Mouse (Mus musculus): ENCODE results near the gene Fbln2.

Gene Fbln2

DNA sequence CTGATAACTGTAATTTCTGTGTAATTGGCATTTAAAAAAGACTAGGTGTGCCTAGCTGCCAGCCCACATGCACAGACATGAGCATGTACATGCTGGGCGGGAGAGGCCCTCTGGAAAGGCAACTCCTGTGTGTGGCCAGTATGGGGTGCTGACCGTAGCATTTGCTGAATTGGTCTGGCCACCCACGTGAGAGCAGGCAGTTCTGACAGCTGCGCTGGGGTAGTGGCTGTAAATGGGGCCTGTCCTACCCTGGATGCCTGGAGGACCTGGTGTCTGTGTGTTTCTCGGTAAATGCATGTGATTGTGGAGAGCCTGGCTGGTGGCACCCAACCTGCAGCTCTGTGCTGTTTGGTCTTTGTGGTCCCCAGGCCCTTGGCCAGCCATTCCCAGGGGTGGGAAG is 69.5 kb downstream of the Fbln2 start:
- peak; percentile 28 for DNase-seq

DNA sequence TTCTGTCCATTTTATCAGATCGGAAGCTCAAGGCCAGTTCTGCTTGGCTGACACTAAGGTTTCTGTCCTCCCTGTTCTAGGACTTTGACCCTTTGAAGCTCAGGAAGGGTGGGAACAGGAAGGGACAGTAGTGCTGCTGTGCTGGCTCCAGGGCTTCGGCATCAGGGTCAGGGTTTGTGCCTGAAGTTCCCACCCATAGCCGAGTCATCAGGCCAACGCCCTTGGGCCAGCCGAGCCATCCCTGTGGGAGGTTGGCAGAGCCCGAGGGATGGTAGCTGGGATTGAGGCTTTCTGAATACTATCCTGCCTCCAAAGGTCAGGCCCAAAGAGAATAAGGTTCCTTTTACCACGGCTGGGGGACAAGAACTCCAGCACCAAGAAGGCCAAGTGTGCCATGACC is 70.8 kb downstream of the Fbln2 start:
- DNase-seq, result no peak

DNA sequence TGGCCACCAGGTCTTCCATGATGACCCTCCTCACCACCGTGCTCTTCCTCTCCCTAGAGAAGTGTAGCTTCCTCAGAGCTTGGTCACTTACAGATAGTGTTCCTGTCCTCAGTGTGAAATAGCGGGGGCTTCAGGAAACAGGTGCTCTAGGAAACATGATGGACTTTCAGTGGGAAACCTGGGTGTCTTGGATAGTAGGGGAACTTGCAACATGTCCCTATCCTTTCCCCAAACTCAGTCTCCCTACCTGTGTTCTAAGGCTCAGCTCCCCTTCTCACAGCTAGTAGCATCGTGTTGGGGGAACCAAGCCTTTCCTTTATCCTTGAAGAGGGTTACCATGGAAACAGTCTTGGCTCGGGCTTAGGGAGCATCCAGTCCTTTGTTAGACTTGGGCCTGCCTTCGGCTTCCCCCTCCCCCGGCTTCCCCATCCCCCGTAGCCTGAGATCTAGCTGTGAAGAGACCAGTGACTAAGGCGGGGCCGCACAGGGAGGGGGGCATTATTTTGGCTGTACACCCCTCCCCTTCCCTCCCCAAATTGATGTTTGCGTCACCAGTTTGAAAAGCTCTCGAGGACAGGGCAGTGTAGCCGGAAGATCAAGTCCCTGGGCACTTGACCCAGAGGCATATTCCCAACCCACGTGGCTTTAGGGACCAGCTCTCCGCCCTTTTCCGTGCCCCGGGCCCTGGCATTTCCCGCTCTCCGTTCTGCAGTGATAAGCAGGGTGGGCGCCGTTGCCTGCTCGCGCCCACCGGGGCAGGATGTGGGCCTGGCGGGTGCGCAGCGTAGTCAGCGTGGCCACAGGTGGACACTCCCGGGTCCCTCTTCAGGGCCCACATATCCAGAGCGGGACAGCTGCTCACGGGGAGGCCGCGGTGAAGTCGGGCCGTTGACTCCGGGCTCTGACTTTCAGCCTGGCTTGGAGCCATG is 72.5 kb downstream of the Fbln2 start:
- peak; percentile 65 for DNase-seq

DNA sequence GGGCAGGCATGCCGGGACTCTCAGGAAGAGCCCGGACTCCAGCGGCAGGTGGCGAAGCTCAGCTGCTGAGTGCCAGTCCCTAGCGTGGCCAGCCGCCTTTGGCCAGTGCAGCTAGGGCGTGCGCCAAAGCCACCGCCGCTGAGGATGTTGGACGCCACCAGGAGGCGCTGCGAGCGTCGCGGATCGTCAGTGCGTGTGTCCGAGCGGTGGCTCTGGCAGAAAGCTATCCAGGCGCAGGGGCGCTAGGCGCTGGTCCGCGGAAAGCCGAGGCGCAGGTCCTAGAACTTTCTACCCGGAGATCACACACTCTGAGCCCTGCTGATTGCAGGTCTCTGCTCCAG is 73.2 kb downstream of the Fbln2 start:
- peak; percentile 92 for DNase-seq

DNA sequence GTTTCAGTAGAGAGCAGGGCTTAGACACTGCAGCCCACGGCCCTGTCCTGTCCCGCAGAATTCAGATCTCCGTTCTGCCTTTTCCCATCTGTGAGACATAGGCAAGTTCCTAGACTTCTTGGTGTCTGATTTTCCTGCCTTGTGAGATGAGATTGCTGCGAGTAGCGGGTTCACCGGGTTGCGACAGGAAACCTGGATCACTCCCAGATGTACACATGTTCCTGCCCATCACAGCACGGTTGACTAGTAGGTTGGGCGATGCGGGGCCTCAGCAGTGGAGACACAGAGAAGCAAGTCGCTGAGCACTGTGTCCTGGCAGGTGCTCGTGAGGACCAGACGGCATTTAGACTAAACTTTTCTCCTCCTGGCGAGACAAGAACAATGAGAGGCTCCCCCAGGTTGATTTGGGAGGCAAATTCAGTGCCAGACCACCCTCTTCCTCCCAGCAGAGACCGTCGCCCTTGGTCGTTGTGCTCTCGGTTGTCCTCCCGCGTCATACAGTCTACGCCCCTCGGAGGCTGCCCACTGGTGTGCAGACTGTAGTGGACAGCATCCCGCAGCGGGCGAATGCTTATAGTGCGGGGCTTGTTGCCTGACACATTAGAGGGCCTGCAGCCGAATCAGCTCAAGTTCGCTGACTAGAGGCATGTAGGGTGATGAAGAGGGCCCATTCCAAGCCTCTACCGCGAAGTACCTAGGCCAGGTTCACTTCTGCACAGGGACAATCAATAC is 73.7 kb downstream of the Fbln2 start:
- no peak for DNase-seq

DNA sequence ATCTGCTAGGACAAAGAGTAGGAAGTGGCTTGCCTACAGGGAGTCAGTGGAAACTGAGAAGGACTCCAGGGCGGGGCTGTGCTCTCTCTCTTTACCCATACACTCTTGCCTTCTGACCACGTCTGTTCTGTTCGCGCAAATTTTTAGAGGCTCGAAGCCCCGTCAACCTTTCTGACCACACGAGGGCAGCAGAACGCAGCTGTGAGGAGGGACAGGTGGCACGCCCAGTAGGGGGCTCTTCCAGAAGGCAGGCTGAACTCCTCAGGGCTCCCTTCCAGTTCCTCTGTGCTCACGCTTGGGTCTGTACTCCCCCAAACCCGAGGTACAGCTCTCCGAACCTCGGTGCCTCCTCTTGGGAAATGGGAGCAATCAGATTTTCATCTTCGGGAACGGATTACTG is 74.4 kb downstream of the Fbln2 start:
- peak; percentile 96 for DNase-seq

DNA sequence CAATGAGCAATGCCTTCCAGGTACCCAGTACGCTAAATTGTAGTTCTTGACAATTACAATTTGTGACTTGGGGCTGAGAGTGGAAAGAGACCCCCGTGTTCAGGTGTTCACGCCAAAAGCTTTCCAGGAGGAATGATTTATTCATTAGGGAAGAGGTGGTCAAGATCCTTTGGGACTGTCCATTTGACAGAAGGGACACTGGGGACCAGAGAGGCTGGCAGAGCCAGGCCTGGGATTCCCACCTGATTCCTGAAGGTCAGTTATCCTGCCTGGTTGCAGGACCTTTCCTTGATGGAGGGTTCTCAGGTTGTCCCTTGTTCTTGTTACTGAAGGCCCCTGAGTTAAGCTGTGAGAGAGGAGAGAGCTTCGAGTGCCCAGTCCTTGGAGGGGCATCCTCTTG is 74.9 kb downstream of the Fbln2 start:
- peak; percentile 63 for DNase-seq

DNA sequence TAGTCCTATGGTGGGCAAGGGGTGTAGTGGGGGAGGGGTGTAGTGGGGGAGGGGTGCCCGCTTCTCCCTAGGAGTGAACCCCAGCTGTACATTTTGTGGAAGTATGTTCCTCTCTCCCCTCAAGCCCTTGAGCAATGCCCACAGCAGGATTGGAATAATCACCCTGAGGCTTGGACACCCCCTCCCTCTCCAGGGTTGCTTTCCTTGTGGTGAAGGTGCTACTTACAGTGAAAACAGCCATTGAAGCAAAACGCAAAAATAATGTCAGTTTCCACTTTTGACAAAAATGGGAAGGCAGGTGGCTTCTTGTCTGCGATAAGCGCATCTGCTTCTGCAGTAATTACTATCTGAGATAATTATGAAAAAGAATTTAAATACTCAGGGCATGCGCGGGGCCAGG is 75.4 kb downstream of the Fbln2 start:
- no peak for DNase-seq

DNA sequence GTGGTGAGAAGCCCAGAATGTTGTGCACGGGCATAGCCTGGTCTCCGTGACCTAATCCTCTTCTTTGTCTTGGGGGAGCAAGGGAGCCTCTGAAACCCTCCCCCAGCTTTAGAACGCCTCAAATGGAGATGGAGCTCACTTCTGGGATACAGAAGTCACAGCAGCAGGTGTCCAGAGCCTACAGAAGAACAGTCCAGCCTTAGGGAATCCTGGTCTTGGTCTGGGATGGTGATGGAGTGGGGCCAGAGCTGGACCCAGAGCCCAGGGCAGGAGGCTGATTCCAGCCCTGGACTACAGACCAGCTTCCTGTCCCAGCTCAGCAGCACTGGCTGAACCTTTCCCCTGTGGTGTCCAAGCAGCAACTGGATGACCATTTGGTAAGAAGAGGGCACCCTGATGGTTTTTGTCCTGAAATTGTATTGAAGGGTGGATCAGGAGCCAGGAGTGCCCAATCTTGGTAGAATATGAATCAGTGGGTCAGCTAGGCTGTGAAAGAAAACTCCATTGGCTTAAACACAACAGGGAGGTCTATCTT is 76.1 kb downstream of the Fbln2 start:
- DNase-seq, result peak; percentile 60

DNA sequence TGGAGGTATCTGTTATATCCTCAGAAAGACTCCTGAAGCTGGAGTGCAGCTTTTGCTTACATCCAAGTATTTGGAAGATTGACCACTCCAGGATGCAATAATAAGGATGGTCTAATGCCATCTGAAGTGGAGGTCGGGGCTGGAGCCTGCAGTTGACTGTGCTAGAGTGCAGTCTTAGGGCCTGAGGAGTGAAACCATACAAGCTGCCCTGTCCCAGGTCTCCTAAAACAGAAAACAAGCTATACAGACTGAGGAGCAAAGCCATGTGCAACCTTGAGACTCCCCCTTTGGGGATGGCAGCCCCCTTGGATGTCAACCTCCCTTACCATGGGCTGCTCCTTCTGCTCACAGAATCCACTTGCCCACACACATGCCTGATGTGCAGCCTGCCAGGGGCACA is 76.7 kb downstream of the Fbln2 start:
- no peak for DNase-seq

DNA sequence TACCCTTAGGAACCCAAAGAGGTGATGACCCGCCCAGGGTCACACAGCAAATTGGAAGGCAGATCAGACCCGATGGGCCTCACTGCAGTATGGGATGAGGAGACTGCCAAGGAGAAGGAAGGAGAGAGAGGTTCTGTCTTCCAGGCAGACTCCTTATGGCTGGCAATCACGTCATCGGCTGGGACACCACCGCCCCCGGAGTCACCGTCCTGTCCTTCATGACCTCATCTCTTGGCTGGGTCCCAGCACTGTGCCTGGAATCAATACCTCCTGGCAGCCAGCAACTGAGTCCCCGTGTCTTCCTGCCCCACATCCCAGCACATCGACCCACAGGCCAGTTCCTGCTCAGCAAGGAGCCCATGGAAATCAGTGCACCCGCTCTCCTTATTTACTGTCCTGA is 78.7 kb downstream of the Fbln2 start:
- peak; percentile 83 for DNase-seq

DNA sequence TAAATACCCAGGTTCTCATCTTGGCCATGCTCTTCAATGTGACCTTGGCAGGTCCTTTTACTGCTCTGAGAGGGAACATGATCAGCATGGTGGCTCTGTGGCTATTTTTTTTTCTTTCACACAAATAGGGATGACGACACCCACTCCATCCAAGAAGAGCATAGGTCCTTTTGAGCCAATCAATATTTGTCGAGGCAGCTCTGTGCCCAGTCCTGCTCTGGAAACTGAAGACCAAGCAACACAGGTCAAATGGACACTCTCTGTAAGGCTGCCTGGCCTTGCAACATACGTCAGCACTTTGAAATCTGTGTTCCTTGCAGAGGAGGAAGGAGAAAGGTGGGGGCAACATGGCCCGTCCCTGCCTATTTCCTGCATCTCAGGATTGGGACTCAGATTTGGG is 83.2 kb downstream of the Fbln2 start:
- DNase-seq, result no peak

DNA sequence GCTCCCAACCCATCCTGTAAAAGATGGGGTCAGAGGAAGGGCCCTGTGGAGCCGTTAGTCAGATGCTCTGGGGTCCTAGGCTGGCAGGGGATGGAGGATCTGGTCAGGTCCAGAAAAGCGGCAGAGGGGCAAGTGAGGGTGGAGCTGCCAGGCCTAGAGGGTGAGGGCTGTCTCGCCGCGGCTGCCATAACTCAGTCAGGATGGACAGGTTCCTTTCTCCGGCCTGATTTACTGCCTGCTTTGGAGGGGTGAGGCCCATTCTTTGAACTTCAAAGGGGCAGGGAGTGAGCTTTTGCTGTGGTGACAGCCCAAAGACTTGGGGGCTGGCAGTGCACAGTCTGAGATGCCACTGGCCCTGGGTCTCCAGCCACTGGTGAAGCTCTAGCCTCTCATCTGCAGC is 86.6 kb downstream of the Fbln2 start:
- no peak for DNase-seq

DNA sequence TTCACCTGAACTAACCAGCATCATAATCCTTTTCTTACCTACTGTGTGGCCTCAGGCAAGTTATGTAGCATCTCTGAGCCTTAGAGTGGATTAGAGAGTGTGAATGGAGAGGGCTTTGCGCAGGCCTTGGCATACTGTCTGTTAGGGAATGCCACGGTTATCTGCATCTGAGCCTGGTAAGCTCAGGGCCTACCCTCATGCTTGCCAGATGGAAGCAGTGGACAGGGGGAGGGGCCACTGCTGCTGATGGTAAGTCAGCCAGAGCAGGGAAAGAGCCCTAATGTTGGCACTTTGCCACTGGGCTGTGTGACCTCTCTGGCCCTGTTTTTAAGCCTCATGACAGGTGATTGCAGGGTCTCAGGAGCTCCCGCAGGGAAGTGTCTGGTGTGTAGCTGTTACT is 87.8 kb downstream of the Fbln2 start:
- DNase-seq, result no peak

DNA sequence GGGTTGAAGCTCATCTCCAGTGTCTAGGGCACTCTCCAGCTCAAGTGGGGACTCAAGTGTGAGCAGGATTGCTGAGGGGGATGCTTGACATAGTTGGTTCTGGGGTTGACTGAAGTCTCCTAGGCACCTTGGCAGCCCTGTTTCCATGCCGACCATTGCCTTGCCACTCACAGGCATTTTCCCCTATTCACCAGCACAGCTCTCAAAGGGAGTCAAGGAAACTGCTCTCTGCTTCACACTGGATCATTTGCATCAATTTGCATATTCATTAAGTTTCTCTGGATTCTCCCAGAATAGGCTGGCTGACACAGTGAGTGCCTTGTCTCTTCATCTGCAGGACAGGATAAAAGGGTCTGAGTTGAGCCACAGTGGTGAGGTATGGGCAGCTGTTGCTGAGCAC is 89.6 kb downstream of the Fbln2 start:
- no peak for DNase-seq

DNA sequence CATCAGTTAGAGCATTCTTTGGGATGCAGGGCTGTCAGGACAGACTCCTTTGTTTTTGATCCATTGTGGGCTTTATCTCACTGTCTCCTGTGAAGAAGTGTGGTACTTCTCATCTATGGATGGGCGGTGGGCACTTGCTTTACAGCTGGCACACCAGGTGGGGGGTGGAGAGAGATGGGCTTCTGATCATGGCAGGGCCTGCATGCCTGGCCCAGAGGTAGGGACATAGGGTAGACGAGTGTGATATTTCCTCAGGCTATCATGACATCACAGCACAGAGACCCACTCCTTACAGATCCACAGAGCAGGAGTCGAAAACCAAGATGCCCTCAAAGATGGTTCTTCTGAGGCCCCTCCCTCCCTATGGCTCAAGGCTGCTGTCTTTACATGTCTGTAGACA is 90.1 kb downstream of the Fbln2 start:
- DNase-seq, result no peak

DNA sequence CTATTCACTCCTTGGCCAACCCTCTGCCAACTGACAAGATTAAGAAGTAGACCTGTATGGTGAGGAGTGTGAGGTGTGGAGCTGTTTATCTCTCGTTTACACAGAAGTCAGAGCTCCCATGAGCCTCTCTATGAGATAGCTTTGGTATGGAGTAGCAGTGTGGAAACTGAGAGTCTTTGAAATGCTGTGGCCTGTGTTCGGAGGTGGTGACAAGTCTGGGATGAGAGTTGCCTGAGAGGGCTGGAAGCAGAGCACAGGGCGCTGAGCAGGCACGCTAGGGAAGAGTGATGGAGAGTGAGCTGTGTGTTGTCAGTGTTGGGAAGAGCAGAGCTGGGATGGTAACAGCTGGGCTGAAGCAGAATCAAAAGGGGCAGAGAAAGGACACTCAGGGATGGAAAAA is 91.9 kb downstream of the Fbln2 start:
- no peak for DNase-seq

DNA sequence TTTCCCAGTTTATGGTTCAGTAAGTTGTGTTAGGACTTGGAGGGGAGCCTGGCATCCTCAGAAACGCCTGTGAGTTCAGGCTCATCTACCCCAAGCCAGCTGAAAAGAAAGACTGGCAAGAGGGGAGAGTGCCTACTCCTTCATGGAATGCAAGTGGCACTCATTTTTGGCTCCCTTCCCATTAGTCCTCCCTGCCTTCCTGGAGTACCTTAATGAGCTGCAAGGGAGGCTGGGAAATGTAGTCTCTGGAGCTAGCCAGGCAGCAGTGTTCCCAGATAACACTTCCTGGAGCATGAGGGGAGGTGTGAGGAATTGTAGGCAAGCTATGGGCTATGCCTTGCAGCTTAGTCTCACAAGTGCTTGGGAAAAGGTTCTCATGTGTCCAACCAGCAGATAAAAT is 95.7 kb downstream of the Fbln2 start:
- peak; percentile 58 for DNase-seq

DNA sequence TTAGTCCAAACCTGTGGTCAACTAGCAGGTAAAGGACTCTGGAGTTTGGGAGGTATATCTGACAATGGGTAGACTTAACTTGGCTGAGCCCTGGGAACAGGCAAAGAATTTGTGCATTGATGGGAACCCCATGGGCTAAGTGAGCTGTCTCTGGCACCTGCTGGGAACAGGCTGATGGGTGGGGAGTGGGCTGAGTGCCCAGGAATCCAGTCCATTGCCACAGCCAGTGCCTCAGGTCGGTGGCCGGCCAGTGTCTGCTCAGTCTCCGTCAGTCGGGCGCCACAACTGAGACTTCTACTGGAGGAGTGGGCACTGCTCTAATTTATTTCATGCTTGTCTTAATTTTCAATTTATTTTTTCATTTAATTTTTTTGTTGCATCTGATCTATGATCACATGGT is 98.9 kb downstream of the Fbln2 start:
- no peak for DNase-seq

DNA sequence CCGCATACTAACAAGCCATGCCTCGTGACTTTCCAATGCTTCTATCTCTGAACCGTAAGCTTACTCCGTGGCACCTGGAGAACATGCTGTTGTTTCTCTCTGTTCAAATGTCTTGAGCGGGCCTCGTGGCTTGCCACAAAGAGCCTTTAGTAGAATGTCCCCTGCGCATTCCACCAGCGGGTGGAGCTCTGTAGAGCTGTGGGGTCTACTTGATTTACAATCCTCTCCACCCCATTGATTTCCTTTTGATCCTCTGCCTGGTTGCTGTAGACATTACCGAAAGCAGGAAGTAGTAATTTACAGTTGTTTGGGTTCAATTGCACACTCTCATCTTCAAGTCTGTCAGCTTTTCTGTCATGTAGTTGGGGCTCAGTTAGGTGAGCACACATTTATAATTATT is 100.2 kb downstream of the Fbln2 start:
- no peak for DNase-seq
